Mouse (Mus musculus) heart, postnatal 0 days (tissue): Measurements from ENCODE around the gene Ncor2. TPM values are rescaled to one million over a fixed set of nuclear protein-coding genes. Genes with fewer than 3 reads are reported as not detected.

Experiments used
- ATAC-seq: fragments of 200-750 bp; cut with Nextera tagmentation; 2 replicates; pipeline ENCODE4 v1.8.0; 2017; ENCODE audit warnings: low read depth, moderate number of reproducible peaks, moderate library complexity; ENCODE audit not compliant: insufficient read depth
- DNase-seq: peaks from one replicate; pipeline ENCODE4 v3.0.0-alpha.2; 2016; ENCODE audit warnings: low spot score
- H3K27ac ChIP-seq: fragments of 300-500 bp; sonication (generic); 2 replicates; pipeline ENCODE4 v1.5.1; 2014; ENCODE audit warnings: low read depth, mild to moderate bottlenecking
- H3K27me3 ChIP-seq: fragments of 300-500 bp; sonication (generic); 2 replicates; pipeline ENCODE4 v1.6.1; 2014; ENCODE audit warnings: low read length, mixed read lengths; ENCODE audit not compliant: control insufficient read depth, insufficient read depth
- H3K36me3 ChIP-seq: fragments of 300-500 bp; sonication (generic); replicated peaks from 2 replicates; pipeline ENCODE4 v1.6.1; 2014; ENCODE audit warnings: low read length, mixed read lengths; ENCODE audit not compliant: control insufficient read depth, insufficient read depth
- H3K4me1 ChIP-seq: fragments of 300-500 bp; sonication (generic); 2 replicates; pipeline ENCODE4 v1.6.1; 2014; ENCODE audit warnings: antibody characterized with exemption; ENCODE audit not compliant: control insufficient read depth, insufficient read depth
- H3K4me2 ChIP-seq: fragments of 300-500 bp; sonication (generic); 2 replicates; pipeline ENCODE4 v1.6.1; 2014; ENCODE audit warnings: low read depth, mild to moderate bottlenecking, low read length, moderate library complexity
- H3K4me3 ChIP-seq: fragments of 300-500 bp; sonication (generic); 2 replicates; pipeline ENCODE4 v1.5.1; 2014; ENCODE audit warnings: low read depth, low read length
- H3K9ac ChIP-seq: fragments of 300-500 bp; sonication (generic); replicated peaks from 2 replicates; pipeline ENCODE4 v1.6.1; 2014; ENCODE audit warnings: low read depth, low read length, mixed read lengths
- H3K9me3 ChIP-seq: fragments of 300-500 bp; sonication (generic); replicated peaks from 2 replicates; pipeline ENCODE4 v1.6.1; 2016; ENCODE audit warnings: low read length; ENCODE audit not compliant: control insufficient read depth
- CTCF ChIP-seq: IDR thresholded peaks from 2 replicates; pipeline ENCODE4 v1.5.1; 2016; ENCODE audit warnings: antibody characterized with exemption, control low read depth, low read depth
- EP300 ChIP-seq: IDR thresholded peaks from 2 replicates; pipeline ENCODE4 v1.6.1; 2016; ENCODE audit warnings: antibody characterized with exemption, low read depth
- WGBS: fragments of 180-500 bp; shearing (Covaris S2); extraction: QIAGEN DNeasy Blood & Tissue Kit; methylation state at CpG from one replicate; pipeline ENCODE4 v1.1.7; 2014; 5-methylcytosine and 5-hydroxymethylcytosine counted together
- polyA plus RNA-seq: library from polyadenylated mRNA; unstranded; fragments of >200 nt; fragmentation: Nextera tagmentation; extraction: Ambion mirVana; gene quantifications from 2 replicates; pipeline ENCODE4 v1.2.1, GENCODE M21; 2015
- total RNA-seq: library from RNA; depleted of rRNA; stranded (reverse); fragments of >200 nt; gene quantifications from 2 replicates; pipeline ENCODE4 v1.2.3, GENCODE M21; 2014; ENCODE audit warnings: low replicate concordance

Gene Ncor2
- total and polyA plus RNA-seq, 2 experiments from 2014 or later, result 15.5 to 73.8 TPM

- WGBS, result 65% methylated on average over 10 of the region's 10 CpGs
- no peak for TF ChIP-seq EP300
- Histone ChIP-seq H3K9ac (no peak overlapping the region), H3K9me3 (no peaks in the 10 kb centered on the region), H3K27me3 (no peaks in the 10 kb centered on the region), H3K27ac (peak overlapping the region; percentile 17; the same call in 1 of the 2 replicates), H3K4me2 (0 out of 2 replicates have a peak overlapping the region, but pooled peaks have one; percentile 8), H3K4me3 (no peak overlapping the region), H3K36me3 (no peaks in the 10 kb centered on the region), H3K4me1 (peaks cover 64% of the 10 kb centered on the region)
- ATAC-seq (no peak), DNase-seq (no peak)
Measured at GRCm38 (mm10) chr5:125148173-125148572, 30.8 kb downstream of the Ncor2 start.

- Histone ChIP-seq H3K4me1 (peaks cover 65% of the 10 kb centered on the region), H3K27ac (no peak overlapping the region), H3K9me3 (no peaks in the 10 kb centered on the region), H3K4me2 (no peak overlapping the region), H3K9ac (no peak overlapping the region), H3K36me3 (no peaks in the 10 kb centered on the region), H3K27me3 (no peaks in the 10 kb centered on the region), H3K4me3 (no peak overlapping the region)
- TF ChIP-seq CTCF (no peak), EP300 (no peak)
- DNase-seq (no peak), ATAC-seq (no peak)
- WGBS, result 91% methylated on average over 5 of the region's 5 CpGs
Measured at GRCm38 (mm10) chr5:125147124-125147523, 31.9 kb downstream of the Ncor2 start.

GRCm38 (mm10) chr5:125143114-125143872, 35.7 kb downstream of the Ncor2 start:
- DNase-seq (no peak), ATAC-seq (no peak)
- peaks cover 69% of the 10 kb centered on the region for H3K4me1 ChIP-seq
- no peak overlapping the region for H3K9ac ChIP-seq
- no peak for TF ChIP-seq EP300
- no peak for TF ChIP-seq CTCF
- H3K9me3 ChIP-seq, result no peaks in the 10 kb centered on the region
- peak overlapping the region; percentile 23; the same call in 1 of the 2 replicates for H3K27ac ChIP-seq
- H3K4me3 ChIP-seq, result no peak overlapping the region
- no peaks in the 10 kb centered on the region for H3K36me3 ChIP-seq
- H3K27me3 ChIP-seq, result no peaks in the 10 kb centered on the region
- 71% methylated on average over 12 of the region's 12 CpGs for WGBS
- H3K4me2 ChIP-seq, result no peak overlapping the region

GRCm38 (mm10) chr5:125141916-125142315, 37.1 kb downstream of the Ncor2 start:
- TF ChIP-seq CTCF, result no peak
- TF ChIP-seq EP300, result no peak
- ATAC-seq (no peak), DNase-seq (no peak)
- peaks cover 73% of the 10 kb centered on the region for H3K4me1 ChIP-seq
- WGBS, result 32% methylated on average over 5 of the region's 5 CpGs
- peak overlapping the region; percentile 98 for H3K27ac ChIP-seq
- H3K4me3 ChIP-seq, result no peak overlapping the region
- H3K4me2 ChIP-seq, result peak overlapping the region; percentile 64; the same call in 1 of the 2 replicates
- H3K9ac ChIP-seq, result no peak overlapping the region
- no peaks in the 10 kb centered on the region for H3K36me3 ChIP-seq
- no peaks in the 10 kb centered on the region for H3K27me3 ChIP-seq
- no peaks in the 10 kb centered on the region for H3K9me3 ChIP-seq

DNA sequence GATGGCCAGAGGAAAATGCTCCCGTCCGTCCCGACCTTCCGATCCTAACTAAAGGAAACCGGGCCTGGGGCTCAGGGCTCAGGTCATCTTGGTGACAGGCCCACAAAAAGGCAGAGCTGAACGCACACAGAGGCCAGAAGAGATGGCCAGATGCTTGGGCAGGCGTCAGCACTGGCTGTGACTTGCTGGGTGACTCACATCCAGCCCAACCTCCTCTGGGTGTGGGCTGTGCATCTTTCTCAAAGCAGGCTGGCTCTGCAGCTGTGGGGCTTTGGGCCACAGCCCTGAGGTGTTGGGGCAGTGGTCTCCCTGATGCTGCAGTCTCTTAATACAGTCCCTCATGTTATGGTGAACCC, 37.5 kb downstream of the Ncor2 start:
- peaks cover 74% of the 10 kb centered on the region for H3K4me1 ChIP-seq
- ATAC-seq, result peak; percentile 60
- no peaks in the 10 kb centered on the region for H3K36me3 ChIP-seq
- peak overlapping the region; percentile 98 for H3K27ac ChIP-seq
- no peak for TF ChIP-seq EP300
- H3K4me3 ChIP-seq, result peak overlapping the region; percentile 19; the same call in 1 of the 2 replicates
- H3K27me3 ChIP-seq, result no peaks in the 10 kb centered on the region
- no peak overlapping the region; the same call in none of the 2 replicates for H3K9ac ChIP-seq
- peak overlapping the region; percentile 64 for H3K4me2 ChIP-seq
- H3K9me3 ChIP-seq, result no peaks in the 10 kb centered on the region
- 1% methylated on average over 7 of the region's 7 CpGs for WGBS
- DNase-seq, result peak; percentile 89
